ENCODE assay signal across 8 mouse cellular contexts in the genomic region with DNA sequence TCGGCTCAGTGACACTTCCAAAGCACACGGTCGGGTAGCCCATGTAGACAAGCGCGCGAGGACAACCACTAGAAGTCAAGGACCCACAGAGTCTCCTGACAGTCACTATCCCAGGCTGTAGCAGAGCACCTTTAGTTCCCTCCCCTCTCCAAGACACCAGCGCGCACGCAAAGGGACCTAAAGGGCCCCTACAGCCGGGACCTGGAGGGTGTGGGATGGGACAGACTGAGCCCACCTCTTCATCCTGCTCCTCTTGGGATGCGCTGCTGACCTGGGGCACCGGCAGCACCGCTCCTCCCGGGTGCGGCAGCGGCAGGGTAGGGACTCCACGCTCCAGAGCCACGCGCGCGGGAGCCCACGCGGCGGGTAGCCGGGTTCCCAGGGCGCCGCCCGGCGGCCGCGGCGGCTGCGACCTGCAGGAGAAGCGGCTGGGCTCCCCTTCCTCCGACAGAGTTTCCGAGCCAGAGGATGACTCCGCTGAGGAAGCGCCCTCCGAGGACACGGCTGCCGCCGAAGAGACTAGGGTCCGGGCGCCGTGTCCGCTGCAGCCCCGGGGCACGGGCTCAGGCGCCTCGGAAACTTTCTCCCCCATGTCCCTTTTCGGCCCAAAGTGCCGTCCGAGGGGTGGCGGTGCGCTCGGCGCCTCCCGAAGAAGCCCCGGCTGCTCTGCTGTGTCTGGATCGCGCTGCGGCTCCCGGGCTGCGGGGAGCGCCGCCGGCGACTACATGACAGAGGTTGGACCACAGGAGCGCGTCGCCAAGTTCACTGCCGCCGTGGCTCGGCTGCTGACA. TPM values are rescaled to one million over a fixed set of nuclear protein-coding genes. Genes with fewer than 3 reads are reported as not detected.
DNase-seq lines count a peak whose midpoint lies in the region; ATAC-seq and TF ChIP-seq lines count a peak whose summit lies in the region.

No protein-coding gene starts in this region.

- no peaks in the 10 kb centered on the region for H3K9me3 ChIP-seq in hindbrain, embryonic 14.5 days (ENCODE audit: control insufficient read depth, low read length)
- H3K9me3 ChIP-seq in limb, embryonic 14.5 days (ENCODE audit: control insufficient read depth, low read length) = no peaks in the 10 kb centered on the region

- no peak for DNase-seq in cerebellum, adult 11-12 months
- DNase-seq in adrenal gland, postnatal 4 days (ENCODE audit: low spot score in 2 of 2) = peak; percentile 19 to 23
- DNase-seq in gastrocnemius, adult 18-20 months (ENCODE audit: low spot score) = peak; percentile 32
- no peak for DNase-seq in hindbrain, embryonic 14.5 days (ENCODE audit: low spot score)
- DNase-seq in limb, embryonic 14.5 days (ENCODE audit: low spot score) = peak; percentile 28
- peak; percentile 80 for DNase-seq in neural tube, embryonic 10.5 days (ENCODE audit: extremely low spot score, low spot score)
- DNase-seq in thymus, adult 2 months = peak; percentile 9

- TF ChIP-seq CTCF in thymus, adult 2 months (IDR thresholded peaks at IDR 0.05; ENCODE audit: borderline replicate concordance, control insufficient read depth, extremely low read depth, insufficient read depth, low read length, poor library complexity) = no peak

- peak overlapping the region; percentile 66 for H3K4me3 ChIP-seq in hindbrain, embryonic 14.5 days (replicated peaks; ENCODE audit: low read length)
- peak overlapping the region; percentile 72 for H3K4me3 ChIP-seq in limb, embryonic 14.5 days (replicated peaks; ENCODE audit: low read length)
- peak overlapping the region; percentile 25 for H3K4me3 ChIP-seq in thymus, adult 2 months (ENCODE audit: control insufficient read depth, insufficient read depth, low read length)

- H3K36me3 ChIP-seq in hindbrain, embryonic 14.5 days (replicated peaks; ENCODE audit: control insufficient read depth, insufficient read depth) = no peaks in the 10 kb centered on the region
- no peaks in the 10 kb centered on the region for H3K36me3 ChIP-seq in limb, embryonic 14.5 days (ENCODE audit: control insufficient read depth, insufficient read depth, low read length)
- H3K36me3 ChIP-seq in thymus, adult 2 months (ENCODE audit: control insufficient read depth, insufficient read depth, low read length) = no peaks in the 10 kb centered on the region

- peak overlapping the region; percentile 86 for H3K4me2 ChIP-seq in hindbrain, embryonic 14.5 days (replicated peaks)
- H3K4me2 ChIP-seq in limb, embryonic 14.5 days (replicated peaks; ENCODE audit: low read depth, low read length, severe bottlenecking) = peak overlapping the region; percentile 94

- under 1% methylated on average over 71 of the region's 74 CpGs for WGBS in hindbrain, embryonic 14.5 days
- under 1% methylated on average over 44 of the region's 74 CpGs for WGBS in limb, embryonic 14.5 days
- WGBS in thymus, adult 2 months = 1% methylated on average over 73 of the region's 74 CpGs

- peak; percentile 31; the same call in 1 of the 2 replicates for ATAC-seq in cerebellum, adult (ENCODE audit: insufficient number of reproducible peaks, low FRiP score, low TSS enrichment)
- peak; percentile 74 for ATAC-seq in hindbrain, embryonic 14.5 days (ENCODE audit: low FRiP score)
- ATAC-seq in limb, embryonic 14.5 days (ENCODE audit: low FRiP score, low read depth) = peak; percentile 69

- H3K27me3 ChIP-seq in hindbrain, embryonic 14.5 days (ENCODE audit: control insufficient read depth, insufficient read depth, low read length) = peaks cover 34% of the 10 kb centered on the region
- peaks cover 25% of the 10 kb centered on the region for H3K27me3 ChIP-seq in limb, embryonic 14.5 days (ENCODE audit: control insufficient read depth, insufficient read depth, low read length)
- H3K27me3 ChIP-seq in thymus, adult 2 months (ENCODE audit: control insufficient read depth, insufficient read depth, low read length) = peaks cover 6% of the 10 kb centered on the region

- H3K27ac ChIP-seq in hindbrain, embryonic 14.5 days = no peak overlapping the region
- no peak overlapping the region; the same call in 1 of the 2 replicates for H3K27ac ChIP-seq in limb, embryonic 14.5 days (replicated peaks; ENCODE audit: low read depth, low read length)
- H3K27ac ChIP-seq in thymus, adult 2 months (ENCODE audit: control insufficient read depth, insufficient read depth, low read length) = no peak overlapping the region

- H3K4me1 ChIP-seq in hindbrain, embryonic 14.5 days (replicated peaks; ENCODE audit: control insufficient read depth, insufficient read depth, low read length) = peaks cover 9% of the 10 kb centered on the region; the same call in 1 of the 2 replicates
- H3K4me1 ChIP-seq in limb, embryonic 14.5 days (ENCODE audit: control insufficient read depth, insufficient read depth, low read length) = peaks cover 8% of the 10 kb centered on the region
- 0 out of 2 replicates have a peak, but pooled peaks cover 4% of the 10 kb centered on the region for H3K4me1 ChIP-seq in thymus, adult 2 months (replicated peaks; ENCODE audit: control insufficient read depth, insufficient read depth, low read length)

- no peak for TF ChIP-seq POLR2A in limb, embryonic 14.5 days (IDR thresholded peaks at IDR 0.05; ENCODE audit: borderline replicate concordance, extremely low read depth, insufficient read depth, insufficient read length)
- TF ChIP-seq POLR2A in thymus, adult 2 months (IDR thresholded peaks at IDR 0.05; ENCODE audit: control insufficient read depth, extremely low read depth, insufficient read depth, low read length, poor library complexity) = no peak

- peak overlapping the region; percentile 67 for H3K9ac ChIP-seq in hindbrain, embryonic 14.5 days
- peak overlapping the region; percentile 66 for H3K9ac ChIP-seq in limb, embryonic 14.5 days (ENCODE audit: low read depth, low read length, severe bottlenecking)

RNA-seq across cellular contexts. Expression of gene Mast4, which starts 0.5 kb away (rescaled TPM):
- total RNA-seq in adrenal gland, postnatal 4 days (2021) = 10 to 100 TPM; 75.3 to 80.7 TPM
- total RNA-seq in gastrocnemius, adult 18-20 months (2021) = 10 to 100 TPM; 55.0 to 55.1 TPM
- 32.2 and 32.3 TPM in 2 replicates for polyA plus RNA-seq in hindbrain, embryonic 14.5 days (2014; fragmentation: Nextera tagmentation; extraction: Ambion mirVana)
- polyA plus RNA-seq in limb, embryonic 14.5 days (2012; rRNA removed) = 12.5 and 12.9 TPM in 2 replicates
- 25.2 and 28.7 TPM in 2 replicates for polyA plus RNA-seq in limb, embryonic 14.5 days (2014; fragmentation: Nextera tagmentation; extraction: Ambion mirVana)
- polyA plus RNA-seq in thymus, adult 2 months (2012; rRNA removed) = 8.7 and 10.4 TPM in 2 replicates

Comparison
In these comparisons a context has a peak if more than half of its experiments do, and no peak if none do; other contexts are left out.
1. DNase-seq: peak in adrenal gland, postnatal 4 days (2 of 2), gastrocnemius, adult 18-20 months (single experiment), limb, embryonic 14.5 days (single experiment), neural tube, embryonic 10.5 days (single experiment) and thymus, adult 2 months (single experiment); none in cerebellum, adult 11-12 months (single experiment) and hindbrain, embryonic 14.5 days (single experiment).
2. Peak in every context shown above with its lines, with median percentiles within 50 percentile points of each other: ATAC-seq and H3K4me3 ChIP-seq.